Mouse (Mus musculus) layer of hippocampus, adult 18-20 months (tissue): ENCODE results near the gene Slc17a9. TPM values are rescaled to one million over a fixed set of nuclear protein-coding genes. Genes with fewer than 3 reads are reported as not detected.

ENCODE experiments used
- total RNA-seq, 2 experiments: library from RNA; stranded (reverse); gene quantifications; 2 replicates each; pipeline ENCODE4 v1.2.3; 2021

Gene Slc17a9
- total RNA-seq, 2 experiments from 2014 or later: 0.27 to 0.48 TPM

Other genes with a start within 250 kb of the Slc17a9 start
- 1 to 10 TPM; 2.7 to 3.5 TPM for gene Ntsr1, start 225.3 kb upstream of the Slc17a9 start, total RNA-seq
- gene Mrgbp, start 144.0 kb upstream of the Slc17a9 start, total RNA-seq: 10 to 100 TPM; 19.5 to 20.1 TPM
- gene Ogfr, start 136.0 kb upstream of the Slc17a9 start, total RNA-seq: 10 to 100 TPM; 35.5 to 37.1 TPM
- gene Col9a3, start 127.5 kb upstream of the Slc17a9 start, total RNA-seq: 1 to 10 TPM; 5.8 to 6.7 TPM
- gene Tcfl5, start 82.6 kb upstream of the Slc17a9 start, total RNA-seq: under 1 TPM; 0.18 to 0.25 TPM
- 10 to 100 TPM; 53.2 to 54.6 TPM for gene Dido1, start 15.3 kb upstream of the Slc17a9 start, total RNA-seq
- 10 to 100 TPM; 58.6 to 61.5 TPM for gene Gid8, start 15.1 kb upstream of the Slc17a9 start, total RNA-seq
- not detected for gene Bhlhe23, start 51.6 kb downstream of the Slc17a9 start, total RNA-seq
- 10 to 100 TPM; 50.9 to 55.6 TPM for gene Ythdf1, start 195.7 kb downstream of the Slc17a9 start, total RNA-seq
- gene Birc7, start 203.8 kb downstream of the Slc17a9 start, total RNA-seq: under 1 TPM; 0.27 to 0.28 TPM
- 10 to 100 TPM; 52.7 to 54.2 TPM for gene Nkain4, start 229.4 kb downstream of the Slc17a9 start, total RNA-seq
- gene Arfgap1, start 242.0 kb downstream of the Slc17a9 start, total RNA-seq: 100 to 1,000 TPM; 127 to 135 TPM